Mouse (Mus musculus): ENCODE results near the gene Fbxl22. TPM values are rescaled to one million over a fixed set of nuclear protein-coding genes. Genes with fewer than 3 reads are reported as not detected.

Fbxl22 gene
- polyA plus RNA-seq, 1 experiment from 2014 or later: 27.1 TPM

DNA sequence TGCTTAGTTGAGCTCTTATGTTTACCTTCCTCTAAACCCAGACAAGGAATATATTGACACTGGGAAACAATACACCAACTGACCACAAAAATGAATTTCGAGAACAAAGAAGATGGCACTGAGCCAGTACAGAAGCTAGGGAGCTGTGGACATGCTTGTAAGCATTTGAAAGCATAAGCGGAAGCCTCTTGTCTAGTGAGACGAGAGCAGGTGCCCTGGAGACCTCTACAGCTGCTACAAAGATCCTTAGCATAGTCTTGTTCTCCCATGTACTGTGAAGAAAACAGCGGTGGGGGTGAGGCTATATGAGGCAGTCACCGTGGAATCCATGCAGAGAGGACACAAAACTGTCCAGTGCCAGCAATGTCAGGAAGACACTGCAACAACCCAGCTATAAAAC lies 4.5 kb upstream of the Fbxl22 start:
- Histone ChIP-seq H3K4me2 (ENCODE audit: low read depth, low read length) (no peak overlapping the region), H3K9ac (ENCODE audit: low read length) (no peak overlapping the region), H3K27me3 (ENCODE audit: control insufficient read depth, insufficient read depth, low read length) (no peaks in the 10 kb centered on the region), H3K4me3 (replicated peaks; ENCODE audit: low read length) (no peak overlapping the region), H3K27ac (ENCODE audit: low read length) (0 out of 2 replicates have a peak overlapping the region, but pooled peaks have one; percentile 24), H3K9me3 (replicated peaks; ENCODE audit: control insufficient read depth, low read length) (no peaks in the 10 kb centered on the region), H3K4me1 (ENCODE audit: control insufficient read depth, insufficient read depth, low read length) (peaks cover 15% of the 10 kb centered on the region), H3K36me3 (ENCODE audit: control insufficient read depth, insufficient read depth, low read length) (peaks cover 19% of the 10 kb centered on the region)
- ATAC-seq (ENCODE audit: insufficient read depth, low FRiP score): no peak
- WGBS: 60% methylated on average over 5 of the region's 5 CpGs

- no peak overlapping the region for H3K9ac ChIP-seq (ENCODE audit: low read length)
- H3K4me1 ChIP-seq (ENCODE audit: control insufficient read depth, insufficient read depth, low read length): peaks cover 22% of the 10 kb centered on the region
- H3K36me3 ChIP-seq (ENCODE audit: control insufficient read depth, insufficient read depth, low read length): peaks cover 18% of the 10 kb centered on the region
- 74% methylated on average over 5 of the region's 5 CpGs for WGBS
- no peak for ATAC-seq (ENCODE audit: insufficient read depth, low FRiP score)
- no peaks in the 10 kb centered on the region for H3K9me3 ChIP-seq (replicated peaks; ENCODE audit: control insufficient read depth, low read length)
- H3K27ac ChIP-seq (ENCODE audit: low read length): no peak overlapping the region
- no peaks in the 10 kb centered on the region for H3K27me3 ChIP-seq (ENCODE audit: control insufficient read depth, insufficient read depth, low read length)
- H3K4me2 ChIP-seq (ENCODE audit: low read depth, low read length): no peak overlapping the region
- H3K4me3 ChIP-seq (replicated peaks; ENCODE audit: low read length): no peak overlapping the region
These were observed 3.9 kb upstream of the Fbxl22 start for GRCm38 (mm10) chr9:66518251-66518650.

DNA sequence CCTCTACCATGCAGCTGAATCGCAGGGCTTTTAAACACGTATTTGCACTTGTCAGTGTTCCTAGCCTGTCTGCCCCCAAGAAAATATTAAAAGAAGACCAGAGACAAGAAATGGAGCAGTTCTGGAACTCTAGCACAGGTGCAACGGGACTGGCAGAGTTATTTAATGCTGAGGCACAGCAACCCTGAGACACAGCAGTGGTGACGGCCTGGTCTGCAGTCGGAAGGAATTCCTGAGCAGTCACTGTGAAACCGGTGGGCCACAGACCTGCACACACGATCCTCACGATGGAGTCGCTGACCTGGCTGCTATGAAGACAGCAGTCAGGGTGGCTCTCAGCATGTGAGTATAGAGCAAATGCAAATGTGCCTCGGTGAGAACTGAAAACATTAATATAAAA lies 3.4 kb upstream of the Fbxl22 start:
- peaks cover 26% of the 10 kb centered on the region for H3K4me1 ChIP-seq (ENCODE audit: control insufficient read depth, insufficient read depth, low read length)
- no peak overlapping the region for H3K4me2 ChIP-seq (ENCODE audit: low read depth, low read length)
- no peaks in the 10 kb centered on the region for H3K9me3 ChIP-seq (replicated peaks; ENCODE audit: control insufficient read depth, low read length)
- H3K9ac ChIP-seq (ENCODE audit: low read length): no peak overlapping the region
- no peak for ATAC-seq (ENCODE audit: insufficient read depth, low FRiP score)
- H3K36me3 ChIP-seq (ENCODE audit: control insufficient read depth, insufficient read depth, low read length): peaks cover 17% of the 10 kb centered on the region
- no peak overlapping the region for H3K27ac ChIP-seq (ENCODE audit: low read length)
- H3K4me3 ChIP-seq (replicated peaks; ENCODE audit: low read length): no peak overlapping the region
- no peaks in the 10 kb centered on the region for H3K27me3 ChIP-seq (ENCODE audit: control insufficient read depth, insufficient read depth, low read length)
- 95% methylated on average over 10 of the region's 10 CpGs for WGBS

GRCm38 (mm10) chr9:66516296-66516940 lies 2.0 kb upstream of the Fbxl22 start:
- H3K36me3 ChIP-seq (ENCODE audit: control insufficient read depth, insufficient read depth, low read length): peaks cover 17% of the 10 kb centered on the region
- H3K9me3 ChIP-seq (replicated peaks; ENCODE audit: control insufficient read depth, low read length): no peaks in the 10 kb centered on the region
- 81% methylated on average over 6 of the region's 6 CpGs for WGBS
- no peaks in the 10 kb centered on the region for H3K27me3 ChIP-seq (ENCODE audit: control insufficient read depth, insufficient read depth, low read length)
- no peak overlapping the region for H3K4me3 ChIP-seq (replicated peaks; ENCODE audit: low read length)
- peaks cover 29% of the 10 kb centered on the region for H3K4me1 ChIP-seq (ENCODE audit: control insufficient read depth, insufficient read depth, low read length)
- no peak overlapping the region for H3K27ac ChIP-seq (ENCODE audit: low read length)
- no peak for ATAC-seq (ENCODE audit: insufficient read depth, low FRiP score)
- no peak overlapping the region for H3K4me2 ChIP-seq (ENCODE audit: low read depth, low read length)
- no peak overlapping the region for H3K9ac ChIP-seq (ENCODE audit: low read length)

- ATAC-seq (ENCODE audit: insufficient read depth, low FRiP score): no peak
- Histone ChIP-seq H3K9me3 (replicated peaks; ENCODE audit: control insufficient read depth, low read length) (no peaks in the 10 kb centered on the region), H3K27me3 (ENCODE audit: control insufficient read depth, insufficient read depth, low read length) (no peaks in the 10 kb centered on the region), H3K4me1 (ENCODE audit: control insufficient read depth, insufficient read depth, low read length) (peaks cover 33% of the 10 kb centered on the region), H3K9ac (ENCODE audit: low read length) (no peak overlapping the region), H3K27ac (ENCODE audit: low read length) (peak overlapping the region; percentile 98; the same call in 1 of the 2 replicates), H3K4me3 (replicated peaks; ENCODE audit: low read length) (no peak overlapping the region), H3K4me2 (ENCODE audit: low read depth, low read length) (no peak overlapping the region), H3K36me3 (ENCODE audit: control insufficient read depth, insufficient read depth, low read length) (peaks cover 17% of the 10 kb centered on the region)
- 89% methylated on average over 10 of the region's 10 CpGs for WGBS
These were observed 1.4 kb upstream of the Fbxl22 start for GRCm38 (mm10) chr9:66515680-66516210.

GRCm38 (mm10) chr9:66515115-66515514 lies 722 bp upstream of the Fbxl22 start:
- peaks cover 17% of the 10 kb centered on the region for H3K36me3 ChIP-seq (ENCODE audit: control insufficient read depth, insufficient read depth, low read length)
- no peak for ATAC-seq (ENCODE audit: insufficient read depth, low FRiP score)
- H3K4me3 ChIP-seq (replicated peaks; ENCODE audit: low read length): no peak overlapping the region
- peak overlapping the region; percentile 82; the same call in 1 of the 2 replicates for H3K9ac ChIP-seq (ENCODE audit: low read length)
- H3K9me3 ChIP-seq (replicated peaks; ENCODE audit: control insufficient read depth, low read length): no peaks in the 10 kb centered on the region
- peaks cover 36% of the 10 kb centered on the region for H3K4me1 ChIP-seq (ENCODE audit: control insufficient read depth, insufficient read depth, low read length)
- peak overlapping the region; percentile 98 for H3K27ac ChIP-seq (ENCODE audit: low read length)
- no peak overlapping the region for H3K4me2 ChIP-seq (ENCODE audit: low read depth, low read length)
- WGBS: 46% methylated on average over 2 of the region's 2 CpGs
- no peaks in the 10 kb centered on the region for H3K27me3 ChIP-seq (ENCODE audit: control insufficient read depth, insufficient read depth, low read length)

DNA sequence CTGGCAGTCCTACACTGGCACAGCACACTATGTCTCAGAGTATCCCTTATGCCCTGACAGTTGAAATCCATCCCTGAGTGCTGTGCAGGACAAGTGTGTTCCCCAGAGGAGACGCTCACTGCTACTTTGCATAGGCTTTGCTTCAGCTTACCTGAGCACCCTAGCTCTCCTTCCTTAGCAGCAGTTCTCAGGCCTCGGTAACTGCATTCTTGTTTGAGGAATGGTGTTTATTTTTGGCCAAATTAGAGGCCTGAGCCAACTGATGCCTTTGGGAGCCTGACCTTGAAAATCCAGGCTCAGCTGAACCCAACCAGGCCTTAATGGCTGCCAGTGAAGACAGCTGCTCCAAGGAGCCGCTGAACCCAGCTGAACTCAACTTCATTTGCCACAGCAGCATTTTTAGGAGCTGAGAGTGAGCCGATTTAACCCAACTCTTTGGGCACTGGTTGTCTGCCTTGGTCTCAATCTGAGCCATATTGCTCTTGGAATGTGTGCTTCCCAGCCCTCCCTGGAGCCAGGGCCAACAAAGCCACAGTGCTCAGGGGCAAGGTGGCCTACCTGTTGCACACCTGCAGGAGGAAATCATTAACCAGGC lies 635 bp downstream of the Fbxl22 start:
- ATAC-seq (ENCODE audit: insufficient read depth, low FRiP score): no peak
- H3K4me2 ChIP-seq (ENCODE audit: low read depth, low read length): peak overlapping the region; percentile 82
- peak overlapping the region; percentile 62 for H3K4me3 ChIP-seq (replicated peaks; ENCODE audit: low read length)
- H3K4me1 ChIP-seq (ENCODE audit: control insufficient read depth, insufficient read depth, low read length): peaks cover 36% of the 10 kb centered on the region
- no peaks in the 10 kb centered on the region for H3K27me3 ChIP-seq (ENCODE audit: control insufficient read depth, insufficient read depth, low read length)
- H3K9me3 ChIP-seq (replicated peaks; ENCODE audit: control insufficient read depth, low read length): no peaks in the 10 kb centered on the region
- WGBS: 55% methylated on average over 4 of the region's 4 CpGs
- H3K9ac ChIP-seq (ENCODE audit: low read length): peak overlapping the region; percentile 82
- peaks cover 17% of the 10 kb centered on the region for H3K36me3 ChIP-seq (ENCODE audit: control insufficient read depth, insufficient read depth, low read length)
- H3K27ac ChIP-seq (ENCODE audit: low read length): peak overlapping the region; percentile 98

DNA sequence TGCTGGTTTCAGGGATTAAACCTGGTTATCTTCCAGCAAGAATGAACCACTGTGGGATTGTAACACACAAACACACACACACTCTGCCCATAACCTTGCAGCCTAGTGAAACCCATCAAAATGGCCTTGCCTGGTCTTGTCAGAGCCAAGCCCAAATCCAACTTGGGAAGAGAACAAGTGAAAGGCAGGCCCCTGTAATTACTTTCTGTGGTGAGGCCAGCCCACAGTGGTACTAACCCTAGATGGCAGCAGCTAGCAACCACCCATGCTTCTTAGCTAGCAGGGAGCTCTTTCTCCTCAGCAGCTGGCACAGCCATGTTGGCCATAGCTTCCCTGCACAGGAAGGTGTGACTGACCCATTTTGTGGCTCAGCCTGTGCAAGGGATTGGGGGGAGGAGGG lies 1.2 kb downstream of the Fbxl22 start:
- Histone ChIP-seq H3K9me3 (replicated peaks; ENCODE audit: control insufficient read depth, low read length) (no peaks in the 10 kb centered on the region), H3K36me3 (ENCODE audit: control insufficient read depth, insufficient read depth, low read length) (peaks cover 15% of the 10 kb centered on the region), H3K4me2 (ENCODE audit: low read depth, low read length) (peak overlapping the region; percentile 82), H3K4me3 (replicated peaks; ENCODE audit: low read length) (peak overlapping the region; percentile 62), H3K4me1 (ENCODE audit: control insufficient read depth, insufficient read depth, low read length) (peaks cover 36% of the 10 kb centered on the region), H3K9ac (ENCODE audit: low read length) (peak overlapping the region; percentile 82), H3K27ac (ENCODE audit: low read length) (peak overlapping the region; percentile 98), H3K27me3 (ENCODE audit: control insufficient read depth, insufficient read depth, low read length) (no peaks in the 10 kb centered on the region)
- no peak for ATAC-seq (ENCODE audit: insufficient read depth, low FRiP score)

- H3K36me3 ChIP-seq (ENCODE audit: control insufficient read depth, insufficient read depth, low read length): peaks cover 13% of the 10 kb centered on the region
- peaks cover 36% of the 10 kb centered on the region for H3K4me1 ChIP-seq (ENCODE audit: control insufficient read depth, insufficient read depth, low read length)
- no peaks in the 10 kb centered on the region for H3K9me3 ChIP-seq (replicated peaks; ENCODE audit: control insufficient read depth, low read length)
- peak; percentile 81 for ATAC-seq (ENCODE audit: insufficient read depth, low FRiP score)
- peak overlapping the region; percentile 82 for H3K9ac ChIP-seq (ENCODE audit: low read length)
- whole genome bisulfite sequencing: under 1% methylated on average over 8 of the region's 8 CpGs
- H3K4me2 ChIP-seq (ENCODE audit: low read depth, low read length): peak overlapping the region; percentile 82
- no peaks in the 10 kb centered on the region for H3K27me3 ChIP-seq (ENCODE audit: control insufficient read depth, insufficient read depth, low read length)
- H3K27ac ChIP-seq (ENCODE audit: low read length): peak overlapping the region; percentile 98
- peak overlapping the region; percentile 62 for H3K4me3 ChIP-seq (replicated peaks; ENCODE audit: low read length)
These were observed 2.1 kb downstream of the Fbxl22 start for GRCm38 (mm10) chr9:66512351-66512671.
